Mouse (Mus musculus) macrophage (primary cell): ENCODE results near the gene Ism2. TPM values are rescaled to one million over a fixed set of nuclear protein-coding genes. Genes with fewer than 3 reads are reported as not detected.
"Not testable (repeated sequence)": the region's sequence is repeated elsewhere in the genome, so short reads cannot be mapped to it uniquely, and the experiment has no call there.

Experiments
- H3K27ac ChIP-seq: fragments of 350-480 bp; formaldehyde crosslinking; 2 replicates; pipeline ENCODE4 v1.9.0; 2021
- H3K36me3 ChIP-seq: fragments of 350-480 bp; formaldehyde crosslinking; 2 replicates; pipeline ENCODE4 v1.9.0; 2021; ENCODE audit errors: inconsistent target
- H3K4me3 ChIP-seq: fragments of 350-480 bp; formaldehyde crosslinking; 2 replicates; pipeline ENCODE4 v1.9.0; 2021; ENCODE audit errors: inconsistent target
- H3K79me2 ChIP-seq: fragments of 350-480 bp; formaldehyde crosslinking; 2 replicates; pipeline ENCODE4 v1.9.0; 2021; ENCODE audit errors: inconsistent target
- WGBS: methylation state at CpG from one replicate; pipeline ENCODE4 v1.1.7; 2026; ENCODE audit warnings: inconsistent platforms; ENCODE audit not compliant: missing documents; 5-methylcytosine and 5-hydroxymethylcytosine counted together
- polyA plus RNA-seq: library from polyadenylated mRNA; stranded (reverse); fragments of 250-400 nt; gene quantifications from 3 replicates; pipeline ENCODE4 v1.2.4, GENCODE M21; 2018; ENCODE audit warnings: inconsistent platforms

Gene Ism2
- polyA plus RNA-seq, 1 experiment from 2014 or later, result not detected

DNA sequence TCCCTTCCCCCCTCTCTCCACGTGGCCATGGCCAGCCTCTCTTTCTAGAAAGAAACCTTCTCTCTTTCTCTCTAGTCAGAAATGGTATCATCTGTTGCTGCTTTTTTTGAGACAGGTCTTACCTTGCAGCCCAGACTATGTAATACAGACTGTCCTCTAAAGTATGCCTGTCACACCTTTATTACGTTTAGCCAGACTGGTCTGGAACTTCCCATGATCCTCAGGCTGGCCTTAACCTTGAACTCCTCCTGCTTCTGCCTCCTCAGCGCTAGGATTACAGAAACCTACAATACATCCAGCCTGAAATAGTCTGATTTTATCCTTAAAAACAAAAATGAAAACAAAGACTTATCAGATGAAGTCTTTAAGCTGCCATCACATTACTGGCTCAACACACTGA lies 19.7 kb upstream of the Ism2 start:
- no peak overlapping the region for H3K27ac ChIP-seq
- H3K79me2 ChIP-seq, result no peaks in the 10 kb centered on the region; the same call in 1 of the 2 replicates
- no peak overlapping the region for H3K4me3 ChIP-seq
- WGBS, result 100% methylated on average over 3 of the region's 3 CpGs
- peaks cover 13% of the 10 kb centered on the region for H3K36me3 ChIP-seq

DNA sequence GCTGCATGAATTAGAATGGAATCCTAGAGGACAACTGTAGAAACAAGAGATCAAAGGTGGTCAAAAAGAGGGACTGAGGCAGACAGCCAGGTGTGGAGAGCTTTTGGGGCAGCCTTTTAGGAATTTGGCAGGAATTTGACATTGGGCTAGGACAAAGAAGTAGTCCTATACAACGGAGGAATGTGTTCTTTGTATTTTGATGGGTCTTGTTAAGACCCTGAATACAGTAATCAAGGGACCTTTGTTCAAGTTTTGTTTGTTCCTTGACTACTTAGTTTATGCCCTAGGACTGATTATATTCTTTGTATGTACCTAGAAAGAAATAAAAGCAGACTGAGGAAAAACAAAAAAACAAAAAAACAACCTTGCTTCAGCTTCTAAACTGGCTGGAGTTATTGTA lies 18.4 kb upstream of the Ism2 start:
- WGBS, result 100% methylated on average over 1 of the region's 1 CpGs
- Histone ChIP-seq H3K4me3 (no peak overlapping the region), H3K36me3 (peaks cover 4% of the 10 kb centered on the region; the same call in 1 of the 2 replicates), H3K27ac (no peak overlapping the region), H3K79me2 (no peaks in the 10 kb centered on the region; the same call in 1 of the 2 replicates)

DNA sequence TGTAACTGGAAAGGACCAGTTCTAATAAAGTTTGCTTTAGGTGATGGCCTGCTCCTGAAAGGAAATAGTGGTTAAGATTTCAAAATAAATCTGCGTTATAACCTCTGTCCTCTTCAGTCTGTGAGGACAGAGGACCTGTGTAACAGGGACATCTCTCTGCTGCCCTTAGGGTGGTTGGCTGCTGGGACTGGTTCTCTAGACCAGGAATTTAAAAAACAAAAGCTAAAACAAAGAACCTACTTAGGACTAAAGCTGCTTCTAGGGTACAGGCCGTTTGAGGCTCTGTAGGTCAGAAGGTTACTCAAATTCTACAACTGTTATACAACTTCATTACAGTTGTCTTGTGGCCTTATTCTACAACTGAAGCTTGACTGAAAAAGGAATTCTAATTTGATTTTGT lies 13.6 kb upstream of the Ism2 start:
- H3K27ac ChIP-seq, result no peak overlapping the region
- 90% methylated on average over 2 of the region's 2 CpGs for WGBS
- peaks cover 39% of the 10 kb centered on the region for H3K36me3 ChIP-seq
- no peaks in the 10 kb centered on the region for H3K79me2 ChIP-seq
- H3K4me3 ChIP-seq, result no peak overlapping the region

DNA sequence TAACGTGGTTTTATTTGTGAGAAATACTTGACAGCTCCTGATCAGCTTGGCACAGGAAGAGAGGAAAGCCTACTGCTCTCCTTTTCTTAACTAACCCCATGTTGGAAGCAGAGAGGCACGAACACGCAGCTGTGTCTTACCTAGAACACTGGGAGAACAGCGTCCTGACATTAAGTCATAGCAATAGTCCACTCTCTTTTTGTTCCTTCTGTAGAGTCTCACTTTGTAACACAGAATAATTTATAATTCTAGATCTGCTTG lies 7.0 kb upstream of the Ism2 start:
- not testable (repeated sequence) for H3K79me2 ChIP-seq, H3K4me3 ChIP-seq, H3K27ac ChIP-seq
- 86% methylated on average over 4 of the region's 4 CpGs for WGBS
- H3K36me3 ChIP-seq, result peaks cover 28% of the 10 kb centered on the region

DNA sequence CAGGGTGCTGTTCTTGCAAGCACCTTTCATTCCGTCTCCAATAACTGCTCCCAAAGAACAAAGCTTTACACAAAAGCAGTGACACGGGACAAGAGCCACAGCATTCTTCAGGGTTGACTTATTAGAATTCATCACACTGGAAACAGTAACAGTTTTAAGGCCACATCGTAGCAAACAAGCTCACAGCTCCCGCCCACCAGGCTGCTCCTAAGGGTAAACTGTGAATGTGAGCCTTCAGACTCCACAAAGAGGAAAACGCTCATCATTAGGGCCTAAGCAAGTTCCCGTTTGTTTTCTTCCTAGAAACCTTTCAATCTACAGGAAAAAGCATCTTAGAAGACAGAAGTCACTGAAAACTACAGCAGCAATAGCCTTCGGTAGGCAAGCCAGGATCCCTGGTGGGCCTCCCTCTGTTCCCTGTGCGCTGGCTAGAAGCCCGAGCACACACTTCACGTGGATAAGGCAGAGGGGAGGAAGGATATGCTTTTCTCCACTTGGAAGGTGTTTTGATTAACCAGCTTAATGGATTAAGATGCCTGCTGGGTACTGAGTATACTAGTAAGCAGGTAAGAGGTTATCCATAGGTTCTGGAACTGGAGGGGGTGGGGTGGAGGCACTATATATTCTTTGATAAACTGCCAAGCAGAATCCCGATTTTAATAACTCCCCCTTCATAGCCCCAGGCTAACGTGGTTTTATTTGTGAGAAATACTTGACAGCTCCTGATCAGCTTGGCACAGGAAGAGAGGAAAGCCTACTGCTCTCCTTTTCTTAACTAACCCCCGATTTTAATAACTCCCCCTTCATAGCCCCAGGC lies 6.5 kb upstream of the Ism2 start:
- WGBS, result 54% methylated on average over 12 of the region's 13 CpGs
- peaks cover 28% of the 10 kb centered on the region for H3K36me3 ChIP-seq
- H3K27ac ChIP-seq, result no peak overlapping the region

DNA sequence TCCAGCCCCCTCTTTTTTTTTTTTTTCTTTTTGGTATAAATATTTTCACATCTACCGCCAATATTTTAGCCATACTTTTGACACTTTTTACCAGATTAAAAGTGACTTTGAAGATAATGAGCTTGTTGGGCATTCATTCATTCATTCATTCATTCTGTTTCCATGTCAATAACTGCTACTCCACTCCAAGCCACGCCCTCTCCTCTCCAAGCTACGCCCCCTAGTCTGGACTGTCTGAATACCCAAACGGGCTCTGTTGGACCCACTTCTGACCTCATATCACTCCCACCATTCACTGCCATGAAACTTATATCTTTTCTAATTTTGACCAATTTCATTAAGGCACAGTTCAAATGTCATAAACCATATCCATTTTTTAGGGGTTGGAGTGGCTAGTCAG lies 1.7 kb upstream of the Ism2 start:
- H3K79me2 ChIP-seq, result no peaks in the 10 kb centered on the region
- H3K36me3 ChIP-seq, result no peaks in the 10 kb centered on the region
- no peak overlapping the region for H3K4me3 ChIP-seq
- H3K27ac ChIP-seq, result no peak overlapping the region
- WGBS, result 96% methylated on average over 4 of the region's 4 CpGs

More for the DNA sequence above, 6.5 kb upstream of the Ism2 start:
- no peaks in the 10 kb centered on the region for H3K79me2 ChIP-seq
- H3K4me3 ChIP-seq, result no peak overlapping the region

DNA sequence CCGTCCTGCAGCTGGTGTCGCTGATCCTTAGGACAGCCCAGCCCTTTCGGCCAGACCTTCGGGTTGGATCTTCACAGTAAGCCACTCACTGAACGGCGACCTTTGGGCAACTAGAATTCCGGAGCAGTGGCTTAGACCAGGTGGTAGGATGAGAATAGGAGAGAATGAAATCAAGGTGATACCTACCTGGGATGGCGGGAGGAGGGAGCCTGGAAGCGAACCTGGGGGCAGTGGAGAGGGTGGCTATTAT lies 861 bp upstream of the Ism2 start:
- H3K4me3 ChIP-seq, result peak overlapping the region; percentile 21; the same call in 1 of the 2 replicates
- no peaks in the 10 kb centered on the region for H3K36me3 ChIP-seq
- H3K79me2 ChIP-seq, result no peaks in the 10 kb centered on the region
- no peak overlapping the region for H3K27ac ChIP-seq
- WGBS, result 8% methylated on average over 9 of the region's 9 CpGs

DNA sequence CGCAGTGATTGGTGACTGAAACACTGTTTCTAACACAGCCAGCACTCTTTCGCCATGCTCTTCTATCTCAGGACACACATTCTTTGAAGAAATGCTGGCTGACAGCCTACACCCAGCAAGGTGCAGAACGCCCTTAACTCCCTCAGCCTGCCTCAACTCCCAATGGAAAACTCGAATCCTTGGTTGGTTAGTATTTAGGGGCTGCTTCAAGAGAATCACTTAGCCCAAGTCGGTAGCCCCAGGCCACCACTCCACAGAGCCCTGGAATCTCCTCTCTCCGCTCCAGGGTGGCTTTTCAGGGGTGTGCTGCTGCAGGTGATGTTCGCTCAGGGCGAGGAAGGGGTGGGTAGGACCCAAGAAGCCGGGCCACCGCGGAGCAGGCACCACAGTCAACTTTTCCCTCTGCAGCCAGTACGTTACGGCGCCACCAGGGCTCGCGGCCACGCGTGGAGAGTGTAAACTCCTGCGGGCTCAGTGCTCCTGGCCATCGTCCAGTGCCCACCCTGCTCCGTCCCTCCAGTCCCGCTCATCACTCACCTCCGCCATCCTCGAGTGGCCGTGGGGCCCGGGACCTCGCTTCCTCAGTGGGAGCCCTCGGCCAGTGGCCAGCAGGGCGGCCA lies 358 bp downstream of the Ism2 start:
- no peaks in the 10 kb centered on the region for H3K36me3 ChIP-seq
- 20% methylated on average over 27 of the region's 29 CpGs for whole genome bisulfite sequencing
- no peak overlapping the region for H3K4me3 ChIP-seq
- H3K27ac ChIP-seq, result no peak overlapping the region
- no peaks in the 10 kb centered on the region for H3K79me2 ChIP-seq

DNA sequence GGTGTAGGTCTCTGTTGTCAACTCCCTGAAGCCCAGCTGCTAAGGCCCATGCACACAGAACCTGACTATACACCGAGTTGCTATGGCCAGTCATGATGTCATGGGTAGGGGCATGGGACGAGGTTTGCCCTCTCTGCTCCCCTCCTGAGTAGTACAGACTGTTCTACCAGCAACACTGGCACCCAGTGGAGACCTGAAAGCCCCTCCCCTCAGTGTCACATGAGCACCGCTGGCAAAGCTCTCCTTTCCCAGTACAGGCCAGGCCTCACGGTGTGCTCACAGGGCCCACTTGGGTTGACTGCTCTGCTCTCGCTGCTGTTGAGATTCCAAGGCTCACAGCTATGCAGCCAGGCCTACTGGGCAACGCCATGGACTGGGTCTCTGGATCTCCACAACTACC lies 5.6 kb downstream of the Ism2 start:
- Histone ChIP-seq H3K27ac (no peak overlapping the region), H3K36me3 (no peaks in the 10 kb centered on the region), H3K79me2 (no peaks in the 10 kb centered on the region), H3K4me3 (no peak overlapping the region)
- WGBS, result 97% methylated on average over 6 of the region's 6 CpGs

DNA sequence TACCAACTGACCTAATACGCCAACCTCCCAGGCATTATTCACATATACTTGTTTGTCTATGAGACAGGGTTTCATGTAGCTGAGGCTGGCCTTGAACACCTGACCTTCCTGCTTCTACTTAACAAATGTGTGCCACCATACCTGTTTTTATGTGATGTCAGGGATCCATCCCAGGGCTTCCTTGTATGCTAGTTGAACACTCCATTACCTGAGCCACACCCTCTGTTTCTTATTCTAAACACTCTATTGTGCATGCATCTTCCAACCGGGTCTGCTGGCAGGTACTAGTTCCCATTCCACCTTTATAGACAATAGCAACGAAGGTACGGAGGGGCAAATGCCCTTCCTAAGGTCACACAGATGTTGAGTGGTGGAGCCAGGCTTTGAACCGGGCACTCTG lies 10.4 kb downstream of the Ism2 start:
- H3K4me3 ChIP-seq, result no peak overlapping the region
- WGBS, result 90% methylated on average over 5 of the region's 5 CpGs

DNA sequence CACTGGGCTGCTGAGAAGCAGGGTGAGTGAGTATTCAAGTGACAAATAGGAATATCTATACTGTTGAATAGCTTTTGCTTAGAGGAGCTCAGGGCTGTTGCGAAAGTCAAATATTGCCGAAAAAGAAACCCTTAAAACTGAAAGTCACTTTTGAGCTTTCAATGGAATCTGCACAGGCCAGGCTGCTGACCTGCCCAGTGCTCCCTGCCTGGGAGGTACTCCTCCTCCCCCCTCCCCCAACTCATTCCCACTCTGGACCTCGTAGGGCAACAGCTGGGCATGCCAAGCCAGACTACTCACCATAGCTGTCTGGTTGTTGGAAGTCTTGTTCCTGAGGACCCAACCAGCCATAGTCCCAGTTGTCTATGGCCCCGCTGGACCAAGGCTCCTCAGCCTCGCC lies 14.8 kb downstream of the Ism2 start:
- Histone ChIP-seq H3K4me3 (no peak overlapping the region), H3K36me3 (no peaks in the 10 kb centered on the region), H3K79me2 (no peaks in the 10 kb centered on the region), H3K27ac (no peak overlapping the region)
- WGBS, result 58% methylated on average over 5 of the region's 5 CpGs

More for the DNA sequence above, 10.4 kb downstream of the Ism2 start:
- Histone ChIP-seq H3K36me3 (no peaks in the 10 kb centered on the region), H3K27ac (no peak overlapping the region), H3K79me2 (no peaks in the 10 kb centered on the region)

DNA sequence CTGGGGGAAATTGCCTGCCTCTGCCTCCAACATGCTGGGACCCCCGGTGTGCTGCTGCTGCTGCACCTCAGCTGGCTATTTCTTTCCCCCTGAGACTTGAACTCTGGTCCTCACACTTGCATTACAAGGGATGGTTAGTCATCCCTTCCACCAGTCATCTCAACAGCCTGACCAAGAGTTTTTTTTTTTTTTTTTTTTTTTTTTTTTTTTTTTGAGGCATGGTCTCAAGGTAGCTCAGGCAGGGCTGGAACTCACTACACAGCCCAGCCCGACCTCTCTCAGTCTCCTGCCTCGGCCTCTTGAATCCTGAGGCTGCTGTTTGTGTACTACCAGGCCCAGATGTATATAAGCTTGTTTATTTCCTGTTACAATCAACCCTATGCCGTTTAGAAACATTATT lies 15.2 kb downstream of the Ism2 start:
- no peaks in the 10 kb centered on the region for H3K79me2 ChIP-seq
- no peak overlapping the region for H3K4me3 ChIP-seq
- no peaks in the 10 kb centered on the region for H3K36me3 ChIP-seq
- WGBS, result 56% methylated on average over 1 of the region's 4 CpGs
- H3K27ac ChIP-seq, result no peak overlapping the region

DNA sequence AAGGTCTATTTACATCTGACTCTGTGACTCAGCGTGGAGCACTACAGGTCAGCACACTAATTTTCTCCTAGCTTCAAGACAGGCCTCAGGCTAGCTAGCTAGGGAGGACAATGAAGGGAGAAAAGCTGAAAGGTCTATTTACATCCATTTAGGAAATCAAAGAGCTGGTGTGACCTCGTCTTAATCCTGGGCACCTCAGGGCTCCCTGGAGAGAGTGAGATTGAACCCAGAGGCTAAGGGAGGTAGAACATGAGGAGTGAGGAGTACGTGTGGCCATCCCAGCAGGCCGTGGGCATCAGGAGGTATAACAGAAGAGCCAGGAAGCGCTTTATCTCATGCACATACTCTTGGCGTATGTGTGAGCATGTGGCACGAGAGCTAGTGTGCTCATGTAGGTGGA lies 15.8 kb downstream of the Ism2 start:
- no peaks in the 10 kb centered on the region for H3K79me2 ChIP-seq
- H3K4me3 ChIP-seq, result no peak overlapping the region
- H3K36me3 ChIP-seq, result no peaks in the 10 kb centered on the region
- WGBS, result 94% methylated on average over 7 of the region's 7 CpGs
- no peak overlapping the region for H3K27ac ChIP-seq

DNA sequence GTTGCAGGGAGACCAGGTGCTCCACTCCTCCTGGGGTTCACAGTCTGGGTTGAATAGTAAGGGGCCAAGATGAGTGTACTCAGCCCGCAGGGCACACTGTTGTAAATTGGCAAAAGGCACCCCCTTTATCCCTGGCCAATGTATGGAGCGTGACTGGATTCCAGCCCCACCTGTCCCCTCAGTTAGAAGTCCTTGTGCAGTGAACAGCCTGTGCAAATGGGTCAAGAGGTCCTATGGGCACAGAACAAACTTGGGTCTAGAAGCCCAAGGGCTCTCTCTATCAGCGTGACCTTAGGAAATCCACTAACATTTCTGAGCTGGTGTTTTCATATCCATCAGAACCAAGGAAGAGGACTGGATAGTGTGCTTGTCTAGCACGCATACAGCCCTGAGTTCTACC lies 16.8 kb downstream of the Ism2 start:
- 98% methylated on average over 4 of the region's 4 CpGs for WGBS
- H3K36me3 ChIP-seq, result no peaks in the 10 kb centered on the region
- H3K27ac ChIP-seq, result no peak overlapping the region
- H3K79me2 ChIP-seq, result no peaks in the 10 kb centered on the region
- H3K4me3 ChIP-seq, result no peak overlapping the region

DNA sequence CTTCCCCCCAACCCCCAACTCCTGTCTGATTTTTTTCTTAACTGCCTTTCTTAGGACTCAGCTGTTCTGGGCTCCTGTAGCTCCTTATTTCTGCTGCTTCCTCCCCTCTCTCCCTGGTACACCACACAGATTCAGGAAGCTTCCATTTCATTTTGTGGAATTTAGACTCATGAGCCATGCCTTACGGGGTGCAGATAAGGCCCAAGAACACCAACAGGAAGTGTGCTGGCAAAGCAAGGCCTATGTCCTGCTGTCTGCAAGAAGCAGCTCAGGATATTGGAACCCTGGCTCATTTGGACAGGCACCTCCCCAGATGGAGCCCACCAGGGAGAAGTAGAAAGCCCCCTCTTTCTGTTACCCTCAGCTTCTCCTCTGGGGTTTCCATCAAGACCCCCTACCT lies 17.7 kb downstream of the Ism2 start:
- Histone ChIP-seq H3K4me3 (no peak overlapping the region), H3K27ac (no peak overlapping the region), H3K36me3 (no peaks in the 10 kb centered on the region), H3K79me2 (no peaks in the 10 kb centered on the region)
- 89% methylated on average over 1 of the region's 1 CpGs for WGBS

DNA sequence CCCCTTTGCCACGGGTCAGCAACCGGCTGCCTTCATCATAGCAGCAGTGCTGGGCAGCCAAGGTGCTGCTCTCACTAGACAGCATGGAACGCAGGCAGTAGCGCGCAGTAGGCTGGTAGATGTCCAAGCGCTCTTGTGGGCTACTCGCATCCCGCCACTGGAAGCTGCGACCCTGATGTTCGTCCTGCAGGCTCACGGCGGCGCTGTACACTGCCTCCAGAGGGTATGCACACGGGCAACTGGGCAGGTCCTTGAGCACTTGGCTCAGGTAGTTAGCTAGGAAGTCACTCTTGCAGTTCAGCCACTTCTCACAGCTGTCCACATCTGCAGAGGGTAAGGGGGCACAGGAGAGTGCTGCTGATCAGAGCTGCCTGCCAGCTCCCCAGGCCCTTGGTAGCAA lies 19.6 kb downstream of the Ism2 start:
- H3K27ac ChIP-seq, result no peak overlapping the region
- H3K36me3 ChIP-seq, result no peaks in the 10 kb centered on the region
- H3K4me3 ChIP-seq, result no peak overlapping the region
- no peaks in the 10 kb centered on the region for H3K79me2 ChIP-seq
- WGBS, result 95% methylated on average over 14 of the region's 14 CpGs
